Mouse (Mus musculus) urinary bladder, postnatal 4 days (tissue): ENCODE data around the gene Sema3b.
A peak's percentile ranks its signal among the peaks of the same experiment; 100 is the strongest.
"Not testable (repeated sequence)": the region's sequence is repeated elsewhere in the genome, so short reads cannot be mapped to it uniquely, and the experiment has no call there.

Experiments
- DNase-seq, 2 experiments: peaks; one replicate each; pipeline ENCODE4 v3.0.0; 2021 to 2022; ENCODE audit warnings: low spot score in 2 of 2

Sema3b gene

DNA sequence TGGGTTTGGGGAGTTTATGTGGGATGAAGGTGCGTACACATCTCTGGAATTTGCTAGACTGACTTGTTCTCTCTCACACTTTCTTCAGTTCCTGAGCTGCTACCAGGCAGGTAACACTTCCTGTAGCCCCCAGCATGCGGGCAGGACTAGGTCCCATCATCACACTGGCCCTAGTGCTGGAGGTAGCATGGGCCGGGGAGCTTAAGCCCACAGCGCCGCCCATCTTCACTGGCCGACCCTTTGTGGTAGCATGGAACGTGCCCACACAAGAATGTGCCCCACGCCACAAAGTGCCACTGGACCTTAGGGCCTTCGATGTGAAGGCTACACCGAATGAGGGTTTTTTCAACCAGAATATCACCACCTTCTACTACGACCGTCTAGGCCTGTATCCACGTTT, 39.0 kb downstream of the Sema3b start:
- DNase-seq = no peak

GRCm38 (mm10) chr9:107569270-107569669, 39.8 kb downstream of the Sema3b start:
- DNase-seq = peak in 1 of 2 experiments; percentile 55

DNA sequence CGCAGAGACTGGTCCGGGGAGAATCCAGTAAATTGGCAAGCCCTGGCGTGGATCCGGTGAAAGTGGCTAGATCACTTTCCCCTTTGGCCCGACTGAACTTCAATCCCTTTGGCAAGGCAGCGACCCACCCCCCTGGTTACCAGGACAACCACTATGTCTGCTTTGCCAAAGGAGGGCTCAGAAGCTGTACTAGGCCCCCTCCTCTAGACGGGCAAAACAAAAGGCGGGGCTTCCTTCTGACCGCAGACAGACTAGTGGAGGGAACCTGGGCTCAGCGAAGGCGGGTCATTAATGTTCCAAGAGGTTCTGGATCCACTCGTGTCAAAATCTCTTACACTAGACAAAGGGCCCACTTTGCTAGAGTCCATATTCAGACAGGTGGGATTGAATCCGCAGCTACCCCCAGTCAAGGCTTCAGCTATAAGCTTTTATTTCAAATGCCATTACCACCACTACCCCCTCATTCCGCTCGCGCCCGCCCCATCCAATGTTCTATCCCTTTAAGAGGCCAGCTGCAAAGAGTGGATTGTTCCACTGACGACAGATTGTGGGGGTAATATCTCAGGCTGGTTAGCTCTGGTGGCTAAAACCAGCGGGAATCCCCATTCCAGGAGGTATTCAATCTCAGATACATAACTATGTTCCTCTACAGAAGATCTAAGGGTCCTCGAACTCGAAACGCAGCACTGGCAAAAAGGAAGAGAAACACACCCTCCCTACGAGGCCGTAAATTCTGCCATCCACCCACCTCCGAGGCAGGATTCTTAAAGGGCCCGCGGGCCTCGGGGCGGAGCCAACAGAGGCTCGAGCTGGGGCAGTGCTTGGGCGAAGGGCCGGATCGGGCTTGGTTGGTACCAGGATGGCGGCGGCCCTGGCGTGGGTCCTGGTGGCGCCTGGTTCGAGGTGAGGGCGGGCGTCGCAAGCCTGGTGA, 40.4 kb downstream of the Sema3b start:
- DNase-seq = peak; percentile 80 to 84

DNA sequence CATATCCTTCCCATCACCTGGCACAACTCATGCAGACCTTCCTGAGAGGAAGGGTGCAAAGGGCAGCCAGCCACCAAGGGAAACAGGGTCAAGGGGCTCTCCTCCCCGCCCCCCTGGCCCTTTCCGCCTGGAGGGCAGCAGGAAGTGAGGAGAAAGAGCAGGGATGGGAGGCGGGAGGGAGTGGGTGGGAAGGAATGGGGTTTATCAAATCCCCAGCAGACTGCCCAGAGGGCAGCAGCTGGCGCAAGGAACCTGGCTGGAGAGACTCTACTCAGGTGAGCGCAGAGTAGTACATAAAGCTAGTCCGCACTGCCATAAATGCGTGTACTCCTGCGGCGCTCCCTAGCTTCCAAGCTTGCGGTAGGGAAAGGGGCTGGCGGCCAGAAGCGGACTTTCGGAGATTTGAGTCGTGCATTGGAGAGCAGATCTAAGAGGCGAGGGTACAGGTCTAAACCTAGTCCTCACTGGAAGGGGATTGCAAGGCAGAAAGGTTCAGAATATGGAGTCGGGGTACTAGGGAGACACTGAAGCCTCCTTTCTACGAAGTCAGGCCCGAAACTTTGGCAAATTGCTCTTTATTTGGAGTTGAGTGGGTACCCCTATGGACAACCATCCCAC, 41.2 kb downstream of the Sema3b start, which contains the start of gene Hyal2:
Hyal2 (plus strand) TSS at position 244 of the 618 bp plus-strand sequence.
- no peak for DNase-seq

GRCm38 (mm10) chr9:107566855-107567254, 42.2 kb downstream of the Sema3b start:
- DNase-seq = no peak

GRCm38 (mm10) chr9:107566041-107566709, 42.9 kb downstream of the Sema3b start:
- peak; percentile 66 to 86 for DNase-seq

DNA sequence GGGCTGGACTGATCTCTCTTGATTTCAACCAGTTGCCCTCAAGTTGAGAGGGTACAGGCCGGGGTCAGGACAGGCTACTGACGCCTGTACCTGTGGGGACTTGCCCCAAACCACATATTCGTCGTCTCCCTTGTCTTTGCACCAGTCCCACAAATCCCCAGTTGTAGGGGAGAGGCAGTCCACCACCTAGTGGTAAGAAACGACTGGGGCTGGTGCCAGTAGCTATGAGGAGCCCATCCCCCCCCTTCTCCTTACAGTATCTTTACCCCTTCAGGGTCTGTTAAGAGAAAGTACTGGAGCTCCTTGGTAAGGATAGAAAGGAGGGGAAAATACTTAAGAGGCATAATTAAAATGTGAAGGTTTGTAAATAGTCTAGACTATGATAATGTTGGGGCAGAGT, 43.5 kb downstream of the Sema3b start:
- DNase-seq = not testable (repeated sequence)

DNA sequence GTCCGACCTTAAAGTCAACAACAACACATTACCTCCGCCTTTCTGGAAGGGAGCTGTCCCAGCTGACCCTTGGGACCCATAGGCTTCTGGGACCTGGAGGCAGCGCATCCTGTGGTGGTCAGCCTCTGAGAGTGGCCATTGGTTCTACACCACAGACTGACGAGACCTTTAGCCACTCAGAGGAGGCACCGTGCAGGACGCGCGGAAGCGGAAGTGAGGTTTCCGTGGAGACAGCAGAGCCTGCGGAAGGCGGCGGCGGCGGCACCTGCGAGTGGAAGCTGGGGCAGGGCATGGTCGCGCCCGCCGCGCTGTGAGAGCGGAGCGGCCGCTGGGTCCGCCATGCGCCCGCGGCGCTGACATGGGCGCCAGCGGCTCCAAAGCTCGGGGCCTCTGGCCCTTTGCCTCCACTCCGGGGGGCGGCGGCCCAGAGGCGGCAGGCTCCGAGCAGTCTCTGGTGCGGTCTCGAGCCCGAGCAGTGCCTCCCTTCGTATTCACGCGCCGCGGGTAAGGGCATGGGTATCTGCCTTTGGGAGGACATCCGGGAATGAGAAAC, 45.9 kb downstream of the Sema3b start, which contains the start of gene Tusc2:
Tusc2 (plus strand) TSS at position 227 of the 553 bp plus-strand sequence.
- peak; percentile 89 to 93 for DNase-seq

GRCm38 (mm10) chr9:107556346-107556745, 52.7 kb downstream of the Sema3b start:
- DNase-seq = no peak

- DNase-seq = no peak
These were observed 53.3 kb downstream of the Sema3b start for GRCm38 (mm10) chr9:107555701-107556100.

DNA sequence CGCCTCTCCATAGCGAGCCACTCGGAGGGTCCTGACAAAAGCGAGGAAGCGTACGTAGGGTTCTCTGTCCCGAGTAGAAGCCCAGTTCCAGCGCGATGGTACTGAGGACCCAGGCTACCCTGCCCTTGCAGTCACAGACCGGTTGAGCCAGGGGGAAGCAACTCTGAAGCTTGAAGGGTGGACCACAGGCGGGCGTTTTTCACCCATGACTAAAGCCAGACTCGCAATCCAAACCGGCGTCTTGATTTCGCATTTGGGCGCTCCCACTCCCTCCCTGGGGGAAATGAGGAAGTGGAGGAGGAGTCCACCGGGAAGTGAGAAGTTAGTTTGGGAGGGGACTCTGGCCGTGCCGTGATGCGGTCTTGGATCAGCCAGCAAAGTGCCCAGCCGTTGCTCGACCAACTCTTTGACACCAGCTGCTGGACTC, 54.0 kb downstream of the Sema3b start:
- DNase-seq = peak; percentile 65 to 76

GRCm38 (mm10) chr9:107554319-107554825, 54.7 kb downstream of the Sema3b start:
- peak; percentile 93 to 94 for DNase-seq

DNA sequence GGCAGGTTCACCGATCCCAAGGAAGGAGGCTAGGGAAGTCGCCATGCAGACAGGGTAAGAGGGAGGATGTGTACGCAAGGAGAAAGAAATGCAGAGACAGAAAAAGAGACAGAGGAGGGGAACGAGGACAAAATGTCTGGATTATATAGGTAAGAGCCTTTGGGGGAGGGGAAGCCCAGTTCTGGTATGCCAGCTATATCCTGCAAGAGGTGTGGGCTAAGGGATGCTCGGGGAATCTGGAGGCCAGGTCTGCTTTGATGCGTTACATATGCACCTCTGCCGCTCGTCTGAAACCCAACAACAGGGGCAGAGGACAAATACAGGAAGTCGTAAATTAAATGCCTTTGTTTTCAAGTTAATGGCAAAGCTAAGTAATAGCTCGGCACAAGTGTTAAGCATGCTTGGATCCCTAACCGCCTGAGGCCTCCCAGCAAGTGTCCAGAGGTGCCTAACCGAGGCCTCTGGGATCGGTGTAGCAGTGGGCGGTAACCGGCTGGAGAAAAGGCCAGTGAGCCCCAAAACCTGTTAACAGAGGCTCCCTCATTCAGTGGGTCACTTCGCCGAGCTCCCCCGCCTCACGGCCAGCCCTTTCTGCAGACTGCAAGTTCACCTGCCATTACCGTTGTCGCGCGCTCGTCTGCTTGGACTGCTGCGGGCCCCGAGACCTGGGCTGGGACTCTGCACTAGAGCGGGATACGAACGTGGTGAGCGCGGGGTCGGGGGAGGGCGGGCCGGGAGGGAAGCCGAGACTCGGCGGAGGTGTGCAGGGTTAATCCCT, 55.3 kb downstream of the Sema3b start:
- no peak for DNase-seq

- no peak for DNase-seq
These were observed 56.2 kb downstream of the Sema3b start for GRCm38 (mm10) chr9:107552690-107553393.

- DNase-seq = no peak
These were observed 57.1 kb downstream of the Sema3b start for GRCm38 (mm10) chr9:107551890-107552355.

GRCm38 (mm10) chr9:107551117-107551889, 57.7 kb downstream of the Sema3b start, which contains the start of gene Rassf1:
Rassf1 (plus strand) TSS chr9:107551555.
- DNase-seq = peak; percentile 71 to 74

DNA sequence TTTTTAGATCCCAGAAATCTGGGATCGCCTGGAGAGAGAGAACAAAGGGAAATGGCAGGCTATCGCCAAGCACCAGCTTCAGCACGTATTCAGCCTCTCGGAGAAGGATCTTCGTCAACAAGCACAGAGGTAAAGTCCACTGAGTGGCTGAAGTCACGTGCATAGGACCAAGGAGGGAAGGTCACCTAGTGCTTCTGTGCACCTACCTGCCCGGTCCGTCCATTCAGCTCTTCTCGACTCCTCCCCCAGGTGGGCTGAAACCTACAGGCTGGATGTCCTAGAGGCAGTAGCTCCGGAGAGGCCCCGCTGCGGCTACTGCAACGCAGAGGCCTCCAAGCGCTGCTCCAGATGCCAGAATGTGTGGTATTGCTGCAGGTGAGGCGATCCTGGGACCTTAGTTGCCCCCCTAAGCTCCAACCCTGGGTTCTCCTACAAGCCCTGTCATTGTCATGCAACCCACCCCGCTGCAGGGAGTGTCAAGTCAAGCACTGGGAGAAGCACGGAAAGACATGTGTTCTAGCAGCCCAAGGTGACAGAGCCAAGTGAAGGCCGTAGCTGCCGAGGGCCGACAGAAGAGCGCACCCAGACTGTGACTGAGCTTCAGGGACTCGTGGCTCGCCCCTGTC, 58.4 kb downstream of the Sema3b start:
- DNase-seq = no peak

DNA sequence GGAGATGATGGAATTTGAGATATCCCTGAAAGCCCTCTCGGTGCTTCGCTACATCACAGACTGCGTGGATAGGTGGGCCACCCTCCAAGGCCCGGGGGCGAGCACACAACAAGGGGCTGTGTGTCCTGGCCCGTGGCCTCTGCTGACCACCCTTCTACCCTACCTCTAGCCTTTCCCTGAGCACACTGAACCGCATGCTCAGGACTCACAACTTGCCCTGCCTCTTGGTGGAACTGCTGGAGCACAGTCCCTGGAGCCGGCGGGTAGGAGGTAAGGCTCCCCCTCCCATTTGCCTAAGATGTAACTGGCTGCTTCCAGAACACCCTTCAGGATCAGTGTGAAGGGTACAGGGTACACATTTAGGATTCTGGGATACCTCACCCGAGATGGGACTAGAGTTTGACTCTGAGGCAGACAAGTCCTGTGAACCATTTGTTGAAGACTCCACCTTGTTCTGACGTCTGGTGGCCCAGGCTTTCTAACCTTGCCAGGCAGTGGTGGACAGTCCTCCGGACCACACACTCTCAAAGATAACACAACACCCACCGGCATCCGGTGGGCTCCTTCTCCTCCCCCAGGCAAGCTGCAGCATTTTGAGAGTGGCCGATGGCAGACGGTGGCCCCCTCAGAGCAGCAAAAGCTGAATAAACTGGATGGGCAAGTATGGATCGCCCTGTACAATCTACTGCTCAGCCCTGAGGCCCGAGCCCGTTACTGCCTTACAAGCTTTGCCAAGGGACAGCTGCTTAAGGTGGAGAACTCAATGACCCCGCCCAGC, 59.5 kb downstream of the Sema3b start:
- no peak for DNase-seq
